Mouse (Mus musculus): ENCODE results near the gene Ubash3b. TPM values are rescaled to one million over a fixed set of nuclear protein-coding genes. Genes with fewer than 3 reads are reported as not detected.

The Ubash3b gene
- total RNA-seq, 2 experiments from 2014 or later = 2.9 to 3.7 TPM

GRCm38 (mm10) chr9:41138987-41139808, 22.3 kb downstream of the Ubash3b start:
- DNase-seq = peak in 1 of 2 experiments; percentile 26
- intact Hi-C loops (cut with DNase I) = no loop called here

GRCm38 (mm10) chr9:41136691-41137467, 24.6 kb downstream of the Ubash3b start:
- intact Hi-C loops (cut with DNase I) = no loop called here
- DNase-seq = peak; percentile 43 to 56

- intact Hi-C loops (cut with DNase I) = no loop called here
- DNase-seq = no peak
Measured at GRCm38 (mm10) chr9:41136273-41136672, 25.2 kb downstream of the Ubash3b start.

GRCm38 (mm10) chr9:41134907-41135306, 26.6 kb downstream of the Ubash3b start:
- intact Hi-C loops (cut with DNase I) = no loop called here
- DNase-seq = no peak

- intact Hi-C loops (cut with DNase I) = no loop called here
- no peak for DNase-seq
Measured at GRCm38 (mm10) chr9:41130563-41130962, 30.9 kb downstream of the Ubash3b start.

- intact Hi-C loops (cut with DNase I) = no loop called here
- DNase-seq = no peak
Measured at GRCm38 (mm10) chr9:41129802-41130480, 31.6 kb downstream of the Ubash3b start.

- no peak for DNase-seq
- intact Hi-C loops (cut with DNase I) = no loop called here
Measured at GRCm38 (mm10) chr9:41129273-41129672, 32.2 kb downstream of the Ubash3b start.

GRCm38 (mm10) chr9:41126723-41127122, 34.8 kb downstream of the Ubash3b start:
- intact Hi-C loops (cut with DNase I) = no loop called here

GRCm38 (mm10) chr9:41124305-41124704, 37.2 kb downstream of the Ubash3b start:
- intact Hi-C loops (cut with DNase I) = loop anchor here (5.0 kb wide), 1 partner anchor 57 kb away; no protein-coding TSS in a partner anchor
- no peak for DNase-seq

More at GRCm38 (mm10) chr9:41126723-41127122, 34.8 kb downstream of the Ubash3b start:
- peak in 1 of 2 experiments; percentile 25 for DNase-seq

- peak; percentile 67 to 72 for DNase-seq
- intact Hi-C loops (cut with DNase I) = loop anchor here (5.0 kb wide), 1 partner anchor 55 kb away; no protein-coding TSS in a partner anchor
Measured at GRCm38 (mm10) chr9:41122390-41123110, 38.9 kb downstream of the Ubash3b start.

- no peak for DNase-seq
- intact Hi-C loops (cut with DNase I) = loop anchor here (5.0 kb wide), 1 partner anchor 55 kb away; no protein-coding TSS in a partner anchor
Measured at GRCm38 (mm10) chr9:41121701-41122354, 39.7 kb downstream of the Ubash3b start.

- intact Hi-C loops (cut with DNase I) = loop anchor here (5.0 kb wide), 1 partner anchor 53 kb away; no protein-coding TSS in a partner anchor
- no peak for DNase-seq
Measured at GRCm38 (mm10) chr9:41119958-41120357, 41.5 kb downstream of the Ubash3b start.

- intact Hi-C loops (cut with DNase I) = no loop called here
- no peak for DNase-seq
Measured at GRCm38 (mm10) chr9:41118065-41118464, 43.4 kb downstream of the Ubash3b start.

GRCm38 (mm10) chr9:41116126-41116525, 45.4 kb downstream of the Ubash3b start:
- intact Hi-C loops (cut with DNase I) = no loop called here

GRCm38 (mm10) chr9:41114367-41114766, 47.1 kb downstream of the Ubash3b start:
- DNase-seq = no peak
- intact Hi-C loops (cut with DNase I) = no loop called here

More at GRCm38 (mm10) chr9:41116126-41116525, 45.4 kb downstream of the Ubash3b start:
- DNase-seq = no peak

- intact Hi-C loops (cut with DNase I) = no loop called here
- no peak for DNase-seq
Measured at GRCm38 (mm10) chr9:41109749-41110148, 51.7 kb downstream of the Ubash3b start.

GRCm38 (mm10) chr9:41108324-41109180, 52.9 kb downstream of the Ubash3b start:
- intact Hi-C loops (cut with DNase I) = no loop called here
- DNase-seq = peak; percentile 79 to 80

- DNase-seq = peak in 1 of 2 experiments; percentile 46
- intact Hi-C loops (cut with DNase I) = no loop called here
Measured at GRCm38 (mm10) chr9:41105201-41105643, 56.3 kb downstream of the Ubash3b start.

All from heart, postnatal 10 days (tissue).